ENCODE assay signal across 8 mouse cellular contexts in genomic region chr12:11391244-11391949, GRCm38 (mm10). TPM values are rescaled to one million over a fixed set of nuclear protein-coding genes. Genes with fewer than 3 reads are reported as not detected.
DNase-seq lines count a peak whose midpoint lies in the region; ATAC-seq lines count a peak whose summit lies in the region.

No protein-coding gene starts in this region.

- intact Hi-C loops in heart, postnatal 36 days (cut with DNase I): no loop called here

- peak; percentile 37 for DNase-seq in forebrain, embryonic 14.5 days (ENCODE audit: low spot score)
- peak; percentile 37 for DNase-seq in urinary bladder, postnatal 14 days (ENCODE audit: low spot score)
- DNase-seq in urinary bladder, adult 2 months (ENCODE audit: low spot score): no peak
- DNase-seq in heart, postnatal 36 days: peak; percentile 2 to 7
- DNase-seq in MN1 (ENCODE audit: low spot score): no peak
- no peak for DNase-seq in urinary bladder, postnatal 25 days (ENCODE audit: low spot score)

- ATAC-seq in forebrain, embryonic 14.5 days: peak; percentile 58; the same call in 1 of the 2 replicates
- ATAC-seq in forebrain, embryonic 12.5 days (ENCODE audit: low FRiP score): no peak
- ATAC-seq in liver, embryonic 16.5 days (ENCODE audit: low read depth): 0 out of 2 replicates have a peak, but pooled peaks have one; percentile 7

- H3K36me3 ChIP-seq in forebrain, embryonic 14.5 days (ENCODE audit: control insufficient read depth, insufficient read depth, low read length): no peaks in the 10 kb centered on the region
- no peaks in the 10 kb centered on the region for H3K36me3 ChIP-seq in forebrain, embryonic 12.5 days (replicated peaks)
- H3K36me3 ChIP-seq in liver, embryonic 16.5 days (ENCODE audit: control insufficient read depth, insufficient read depth): no peaks in the 10 kb centered on the region

- no peaks in the 10 kb centered on the region for H3K27me3 ChIP-seq in forebrain, embryonic 14.5 days (replicated peaks; ENCODE audit: control insufficient read depth, insufficient read depth, low read length)
- H3K27me3 ChIP-seq in forebrain, embryonic 12.5 days: no peaks in the 10 kb centered on the region
- no peaks in the 10 kb centered on the region for H3K27me3 ChIP-seq in liver, embryonic 16.5 days (ENCODE audit: control insufficient read depth, insufficient read depth, low read depth, low read length)

- no peak overlapping the region for H3K4me3 ChIP-seq in forebrain, embryonic 14.5 days (ENCODE audit: low read depth, low read length)
- H3K4me3 ChIP-seq in forebrain, embryonic 12.5 days (replicated peaks): no peak overlapping the region
- no peak overlapping the region for H3K4me3 ChIP-seq in liver, embryonic 16.5 days (ENCODE audit: low read depth, low read length)

- WGBS in forebrain, embryonic 14.5 days: 42% methylated on average over 7 of the region's 7 CpGs
- 73% methylated on average over 7 of the region's 7 CpGs for WGBS in forebrain, embryonic 12.5 days
- 54% methylated on average over 7 of the region's 7 CpGs for WGBS in liver, embryonic 16.5 days (ENCODE audit: insufficient replicate concordance)

- no peaks in the 10 kb centered on the region for H3K9me3 ChIP-seq in forebrain, embryonic 14.5 days (replicated peaks; ENCODE audit: control insufficient read depth, low read length)
- no peaks in the 10 kb centered on the region for H3K9me3 ChIP-seq in forebrain, embryonic 12.5 days
- H3K9me3 ChIP-seq in liver, embryonic 16.5 days (replicated peaks; ENCODE audit: control insufficient read depth, low read length): no peaks in the 10 kb centered on the region

- no peak overlapping the region for H3K27ac ChIP-seq in forebrain, embryonic 14.5 days (ENCODE audit: low read depth, low read length)
- H3K27ac ChIP-seq in forebrain, embryonic 12.5 days: no peak overlapping the region
- no peak overlapping the region for H3K27ac ChIP-seq in liver, embryonic 16.5 days (ENCODE audit: low read length)

- no peak overlapping the region for H3K9ac ChIP-seq in forebrain, embryonic 14.5 days (ENCODE audit: low read length)
- no peak overlapping the region for H3K9ac ChIP-seq in forebrain, embryonic 12.5 days
- H3K9ac ChIP-seq in liver, embryonic 16.5 days (ENCODE audit: low read depth, low read length): no peak overlapping the region

- H3K4me1 ChIP-seq in forebrain, embryonic 14.5 days (ENCODE audit: control insufficient read depth, insufficient read depth, low read length): no peaks in the 10 kb centered on the region
- H3K4me1 ChIP-seq in forebrain, embryonic 12.5 days: 0 out of 2 replicates have a peak, but pooled peaks cover 4% of the 10 kb centered on the region
- H3K4me1 ChIP-seq in liver, embryonic 16.5 days (ENCODE audit: control insufficient read depth, low read depth, low read length): no peaks in the 10 kb centered on the region

- no peak overlapping the region for H3K4me2 ChIP-seq in forebrain, embryonic 14.5 days (ENCODE audit: low read length)
- no peak overlapping the region for H3K4me2 ChIP-seq in forebrain, embryonic 12.5 days
- no peak overlapping the region for H3K4me2 ChIP-seq in liver, embryonic 16.5 days (ENCODE audit: low read depth, low read length)

RNA-seq across cellular contexts. Expression of gene Vsnl1, which starts 45.0 kb away (rescaled TPM):
- 12.8 and 19.7 TPM in 2 replicates for polyA plus RNA-seq in forebrain, embryonic 14.5 days (2014; fragmentation: Nextera tagmentation; extraction: Ambion mirVana)
- 1.6 and 2.3 TPM in 2 replicates for polyA plus RNA-seq in forebrain, embryonic 12.5 days (2016; fragmentation: Nextera tagmentation; extraction: Ambion mirVana)
- polyA plus RNA-seq in urinary bladder, adult 2 months (2012; rRNA removed): 0.17 and 0.31 TPM in 2 replicates
- under 1 TPM; 0.33 to 0.43 TPM for total RNA-seq in heart, postnatal 36 days (2021)
- not detected in 2 replicates for polyA plus RNA-seq in liver, embryonic 16.5 days (2015; fragmentation: Nextera tagmentation; extraction: Ambion mirVana)

Comparison
In these comparisons a context has a peak if more than half of its experiments do, and no peak if none do; other contexts are left out.
1. DNase-seq: peak in forebrain, embryonic 14.5 days (single experiment), urinary bladder, postnatal 14 days (single experiment) and heart, postnatal 36 days (2 of 2); none in urinary bladder, adult 2 months (single experiment), MN1 (single experiment) and urinary bladder, postnatal 25 days (single experiment).